Mouse (Mus musculus): ENCODE results near the gene Snn.
A peak's percentile ranks its signal among the peaks of the same experiment; 100 is the strongest.
"Not testable (repeated sequence)": the region's sequence is repeated elsewhere in the genome, so short reads cannot be mapped to it uniquely, and the experiment has no call there.

Snn gene

DNA sequence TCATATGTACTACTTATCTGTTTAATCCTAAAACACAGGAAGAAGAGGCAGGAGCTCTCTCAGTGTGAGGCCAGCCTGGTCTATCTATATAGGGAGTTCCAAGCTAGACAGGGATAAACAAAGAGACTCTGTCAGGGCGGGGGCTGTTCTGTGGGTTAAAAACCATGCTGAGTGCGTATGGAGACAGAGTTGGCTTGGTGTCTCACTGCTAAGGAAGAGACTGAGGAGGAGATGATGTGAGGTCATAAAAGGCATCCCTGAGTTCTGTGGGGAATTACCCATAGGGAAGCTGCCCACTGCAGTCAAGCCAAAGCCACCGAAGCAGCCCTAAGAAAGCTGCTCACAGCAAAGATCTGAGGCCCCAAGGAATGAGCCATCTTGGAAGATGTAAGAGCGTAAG, at the start of gene Snn:
Gene Snn, plus strand, starts transcription at position 301 of the 400 bp plus-strand sequence.
- no peak for DNase-seq (ENCODE audit: low spot score in 2 of 2)

DNA sequence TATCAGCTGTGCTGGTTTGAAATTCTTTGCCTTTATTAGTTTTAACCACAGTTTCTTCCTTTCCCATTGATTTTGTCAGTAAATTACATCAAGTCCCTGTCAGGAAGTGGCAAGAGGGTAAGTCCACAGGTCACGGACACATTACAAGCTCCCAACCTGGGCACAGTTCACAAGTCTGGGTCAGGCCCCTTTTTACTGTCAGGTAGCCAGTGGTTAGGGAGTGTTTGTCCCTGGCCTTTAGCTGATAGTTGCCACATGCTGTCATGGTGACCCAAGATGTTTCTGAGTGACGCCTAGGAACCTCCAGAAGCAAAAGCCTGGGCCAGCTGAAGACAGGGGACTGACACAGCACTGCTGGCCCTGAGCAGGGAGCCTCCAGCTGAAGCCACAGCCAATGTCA, 49.5 kb upstream of the Snn start:
- no peak for DNase-seq (ENCODE audit: low spot score in 2 of 2)

DNA sequence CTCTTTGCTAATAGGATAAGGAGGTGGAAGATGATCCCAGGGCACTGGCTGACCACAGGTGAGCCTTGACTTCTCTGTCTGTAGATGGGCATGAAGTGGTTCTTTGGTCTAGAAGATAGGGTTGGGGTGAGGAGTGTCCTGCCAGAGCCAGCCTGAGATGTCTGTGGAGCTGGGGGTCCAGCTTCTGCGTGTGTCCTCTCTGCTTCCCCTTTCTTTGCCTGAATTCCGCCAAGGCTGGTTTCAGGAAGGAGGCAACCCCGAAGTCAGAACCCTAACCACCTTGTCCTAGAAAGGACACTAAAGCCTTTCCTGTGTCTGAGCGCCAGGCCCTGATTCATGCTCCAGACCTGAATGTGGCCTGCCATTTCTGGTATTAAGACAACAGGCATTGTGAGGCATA, 48.8 kb upstream of the Snn start:
- DNase-seq (ENCODE audit: low spot score in 2 of 2) = no peak

DNA sequence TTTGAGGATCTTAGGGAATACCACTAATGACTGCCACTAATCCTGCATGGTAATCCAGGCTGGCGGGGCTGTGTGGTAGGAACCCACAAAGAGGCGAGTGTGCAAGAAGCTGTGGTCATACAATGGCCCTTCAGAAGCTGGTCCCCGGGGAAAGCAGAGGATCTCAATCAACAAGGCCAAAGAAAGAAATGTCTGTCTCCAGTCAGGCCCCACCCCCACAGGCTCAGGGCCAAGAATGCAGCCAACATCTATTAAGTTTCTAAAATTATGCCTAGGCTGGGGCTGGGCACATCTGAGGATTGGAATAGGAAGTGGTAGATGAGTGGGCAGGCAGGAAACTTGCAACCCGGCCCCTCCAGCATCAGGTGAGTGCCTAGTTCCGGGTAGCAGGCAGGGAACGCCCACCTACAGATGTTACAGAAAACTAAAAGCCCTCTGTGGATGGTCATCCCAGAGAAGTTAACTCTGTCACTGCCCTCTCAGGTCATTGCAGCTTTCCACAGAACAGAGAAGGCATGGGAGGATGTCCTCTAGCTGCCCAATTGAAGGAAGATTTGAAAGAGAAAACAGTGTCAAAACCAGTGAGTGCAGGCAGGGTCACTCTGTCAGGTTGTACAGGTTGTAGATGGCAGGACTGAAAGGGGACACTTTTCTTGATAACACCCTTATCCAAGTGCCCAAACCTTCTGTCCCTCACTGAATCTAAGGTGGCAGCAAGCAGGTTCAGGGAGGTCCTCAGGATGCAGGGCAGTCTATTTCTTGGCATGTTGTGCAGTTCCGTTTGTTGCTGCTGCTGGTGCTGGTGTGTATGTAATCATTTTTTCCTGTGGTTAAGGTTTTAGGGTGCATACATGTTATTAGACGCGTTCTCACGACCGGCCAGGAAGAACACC, 47.9 kb upstream of the Snn start:
- peak; percentile 6 to 15 for DNase-seq (ENCODE audit: low spot score in 2 of 2)

DNA sequence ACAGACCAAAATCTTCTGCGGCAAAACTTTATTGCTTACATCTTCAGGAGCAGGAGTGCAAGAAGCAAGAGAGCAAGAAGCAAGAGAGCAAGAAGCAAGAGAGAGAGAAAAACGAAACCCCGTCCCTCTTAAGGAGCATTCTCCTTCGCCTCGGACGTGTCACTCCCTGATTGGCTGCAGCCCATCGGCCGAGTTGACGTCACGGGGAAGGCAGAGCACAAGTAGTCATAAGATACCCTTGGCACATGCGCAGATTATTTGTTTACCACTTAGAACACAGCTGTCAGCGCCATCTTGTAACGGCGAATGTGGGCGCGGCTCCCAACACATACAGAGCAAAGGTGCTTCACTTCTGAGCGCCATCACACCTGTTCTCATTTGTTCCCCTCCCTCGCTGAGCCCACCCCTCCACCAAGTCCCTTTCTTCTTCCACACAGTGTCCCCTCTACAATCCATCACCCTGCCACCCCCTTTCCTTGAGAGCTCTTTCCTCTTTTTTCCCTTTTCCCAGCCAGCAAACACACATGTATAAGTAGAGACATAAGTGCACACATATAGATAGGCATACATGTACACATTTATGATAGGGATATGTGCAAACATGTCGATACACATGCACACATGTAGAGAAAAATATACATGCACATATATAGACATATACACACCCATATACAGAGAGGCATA, 47.1 kb upstream of the Snn start:
- not testable (repeated sequence) for DNase-seq (ENCODE audit: low spot score in 2 of 2)

DNA sequence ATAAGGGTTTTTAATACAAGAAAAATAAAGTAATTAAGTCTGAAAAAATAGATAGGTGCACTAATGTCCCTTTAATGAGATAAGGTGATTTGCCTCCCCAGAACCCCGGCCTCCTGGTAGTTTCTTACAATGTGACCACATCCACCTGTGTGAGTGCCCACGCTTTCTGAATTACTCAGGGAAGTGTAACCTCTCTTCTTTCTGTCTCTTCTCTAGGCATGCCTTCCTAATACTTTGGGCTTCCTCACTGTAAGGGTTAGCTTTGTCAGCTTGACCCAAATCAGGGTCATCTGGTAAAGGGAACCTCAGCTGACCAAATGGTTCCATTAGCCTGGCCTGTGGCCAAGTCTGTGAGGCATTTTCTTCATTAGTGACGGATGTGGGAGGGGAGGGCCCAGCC, 46.3 kb upstream of the Snn start:
- DNase-seq (ENCODE audit: low spot score in 2 of 2) = no peak

DNA sequence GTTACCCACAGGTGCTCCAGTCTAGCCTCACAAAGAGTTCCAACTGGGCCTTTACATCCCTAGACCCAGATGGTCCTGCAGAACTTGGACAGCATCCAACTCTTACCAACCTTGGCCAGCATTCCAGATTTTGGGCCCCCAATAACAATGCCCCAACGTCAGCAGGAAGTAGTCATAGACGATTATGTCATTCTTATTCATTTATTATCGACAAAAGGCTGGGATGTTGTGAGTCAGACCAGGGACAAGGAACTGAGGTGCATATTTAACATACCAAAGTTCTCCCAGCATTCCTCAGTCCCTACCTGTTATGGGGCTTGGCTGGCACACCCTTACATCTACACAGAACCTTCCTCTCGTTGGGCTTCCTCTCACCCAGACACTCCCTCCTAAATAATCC, 44.4 kb upstream of the Snn start:
- no peak for DNase-seq (ENCODE audit: low spot score in 2 of 2)

DNA sequence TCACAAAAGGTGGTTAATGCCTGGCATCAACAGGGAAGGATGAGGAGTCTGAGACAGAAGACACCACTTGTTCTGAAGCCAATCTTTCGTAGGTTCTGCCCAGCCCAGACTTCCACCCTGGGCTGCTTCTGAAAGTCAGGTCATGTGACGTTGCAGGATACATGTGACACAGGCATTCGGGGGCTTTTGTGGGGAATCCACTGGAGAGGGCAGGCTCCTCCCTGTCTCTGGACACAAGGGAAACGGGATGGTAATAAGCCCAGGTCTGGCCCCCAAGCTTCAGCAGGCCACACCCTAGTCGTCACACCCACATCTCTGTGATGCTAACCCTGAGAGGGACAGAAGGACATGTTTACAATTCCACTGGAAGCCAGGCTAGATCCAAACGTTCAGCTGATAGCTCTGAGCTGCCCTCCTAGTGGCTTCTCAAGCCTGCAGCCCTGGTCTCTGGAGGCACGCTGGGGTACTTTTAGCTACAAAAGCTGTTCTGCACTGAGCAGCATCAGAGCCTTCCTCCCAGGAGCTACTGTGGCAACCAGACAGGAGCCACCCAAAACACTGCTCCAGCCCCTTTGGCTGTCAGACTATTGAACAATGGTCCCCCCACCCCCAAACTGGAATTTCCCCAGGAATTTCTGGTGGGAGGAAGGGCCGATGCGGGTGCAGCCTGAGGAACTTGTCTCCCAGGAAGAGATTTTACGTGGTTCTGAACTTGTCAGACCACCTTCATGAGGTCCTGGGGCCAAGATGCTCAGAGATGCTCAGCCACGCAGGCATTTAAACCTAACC, 42.7 kb upstream of the Snn start:
- DNase-seq (ENCODE audit: low spot score in 2 of 2) = no peak

DNA sequence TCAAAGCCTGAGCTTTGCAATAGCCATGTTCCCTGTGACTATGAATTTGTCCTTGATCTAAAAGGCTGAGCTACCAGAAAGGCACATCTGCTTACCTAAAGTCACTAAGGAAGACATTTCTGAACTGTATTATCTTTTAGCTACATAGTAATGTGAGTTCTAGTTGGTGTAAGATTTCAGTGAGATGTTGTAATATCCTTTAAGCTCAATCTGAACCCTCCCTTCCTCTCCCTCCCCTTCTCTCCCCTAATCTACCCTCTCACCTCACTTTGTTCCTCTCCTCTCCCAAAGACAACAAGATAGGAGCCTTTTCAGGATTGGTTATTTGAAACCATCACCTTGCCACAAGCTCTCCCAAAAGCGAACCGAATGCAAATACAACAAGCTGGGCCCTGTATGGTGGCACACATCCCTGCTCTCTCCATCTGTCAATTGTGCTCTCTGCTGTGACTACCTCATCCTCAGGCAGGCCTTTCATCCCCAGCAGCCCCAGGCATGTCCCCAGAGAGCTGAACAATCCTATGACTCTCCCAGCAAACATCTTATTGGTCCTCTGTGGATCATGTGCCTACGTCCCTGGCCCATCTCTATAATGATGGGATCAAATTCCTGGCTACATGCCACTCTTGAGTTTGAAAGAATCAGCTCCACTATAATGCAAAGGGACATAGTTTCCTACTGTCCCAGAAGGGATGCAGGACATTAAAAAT, 39.2 kb upstream of the Snn start:
- no peak for DNase-seq (ENCODE audit: low spot score in 2 of 2)

DNA sequence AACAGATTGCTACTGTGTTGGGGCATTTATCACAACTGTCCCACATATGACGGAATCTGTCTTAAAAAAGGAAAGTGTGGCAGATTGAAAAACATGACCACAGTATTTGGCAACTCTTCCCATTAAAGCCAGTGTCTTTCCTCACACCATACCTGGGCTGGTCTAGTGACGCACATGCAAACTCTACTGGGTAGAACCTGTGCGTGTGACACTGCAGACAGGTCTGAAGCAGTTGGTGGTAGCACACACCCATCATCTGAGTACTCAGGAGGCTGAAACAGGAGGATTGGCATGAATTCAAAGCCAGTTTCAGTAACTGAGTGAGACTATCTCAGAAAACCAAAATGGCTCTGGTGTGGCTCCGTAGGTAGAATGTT, 38.6 kb upstream of the Snn start:
- no peak for DNase-seq (ENCODE audit: low spot score in 2 of 2)

DNA sequence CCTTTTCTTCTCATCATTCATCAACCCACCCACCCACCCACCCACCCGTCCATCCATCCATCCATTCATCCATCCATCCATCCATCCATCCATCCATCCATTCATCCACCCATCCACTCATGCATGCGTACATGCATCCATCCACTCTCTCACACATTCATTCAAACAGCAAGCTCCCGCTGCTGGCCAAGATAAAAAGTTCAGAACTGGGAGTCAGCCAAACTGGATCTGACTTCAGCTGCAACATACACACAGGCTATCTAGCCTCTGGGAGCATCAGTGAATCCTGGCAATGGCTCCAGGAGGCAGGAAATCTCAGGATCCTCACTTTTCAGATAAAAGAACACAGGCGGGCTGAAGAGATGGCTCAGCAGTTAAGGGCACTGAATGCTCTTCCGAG, 37.1 kb upstream of the Snn start:
- DNase-seq (ENCODE audit: low spot score in 2 of 2) = no peak

DNA sequence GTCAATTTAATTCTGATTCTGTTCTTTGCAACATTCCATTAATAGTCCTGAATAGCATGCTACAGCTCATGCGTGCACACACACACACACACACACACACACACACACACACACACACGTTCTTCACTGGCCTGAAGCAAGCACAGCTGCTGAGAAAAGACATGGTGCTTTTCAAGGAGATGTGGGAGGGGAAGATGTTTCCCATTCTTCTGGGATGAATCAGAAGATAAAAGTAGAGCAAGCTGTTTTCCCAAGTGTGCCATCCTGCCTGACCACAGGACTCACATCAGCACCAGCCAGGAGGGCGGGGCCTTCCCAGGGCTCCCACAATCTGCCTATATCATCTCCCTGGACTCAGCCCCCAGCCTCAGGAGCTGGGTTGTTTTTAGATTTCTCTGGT, 35.9 kb upstream of the Snn start:
- DNase-seq (ENCODE audit: low spot score in 2 of 2) = no peak

DNA sequence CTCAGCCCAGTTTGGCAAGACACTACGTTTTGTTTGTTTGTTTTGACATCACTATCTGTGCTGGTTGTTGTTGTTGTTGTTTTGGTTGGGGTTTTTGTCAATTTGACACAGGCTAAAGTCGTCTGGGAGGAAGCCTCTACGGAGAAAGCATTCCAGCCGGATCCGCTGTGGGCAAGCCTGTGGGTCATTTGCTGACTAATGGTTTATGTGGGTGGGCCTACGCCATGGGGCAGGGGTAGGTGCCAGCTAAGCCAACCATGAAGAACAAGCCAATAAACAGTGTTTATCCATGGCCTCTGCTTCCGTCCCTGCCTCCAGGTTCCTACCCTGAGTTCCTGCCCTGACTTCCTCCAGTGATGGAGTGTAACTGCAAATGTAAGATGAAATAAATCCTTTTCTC, 32.5 kb upstream of the Snn start:
- DNase-seq (ENCODE audit: low spot score in 2 of 2) = no peak

DNA sequence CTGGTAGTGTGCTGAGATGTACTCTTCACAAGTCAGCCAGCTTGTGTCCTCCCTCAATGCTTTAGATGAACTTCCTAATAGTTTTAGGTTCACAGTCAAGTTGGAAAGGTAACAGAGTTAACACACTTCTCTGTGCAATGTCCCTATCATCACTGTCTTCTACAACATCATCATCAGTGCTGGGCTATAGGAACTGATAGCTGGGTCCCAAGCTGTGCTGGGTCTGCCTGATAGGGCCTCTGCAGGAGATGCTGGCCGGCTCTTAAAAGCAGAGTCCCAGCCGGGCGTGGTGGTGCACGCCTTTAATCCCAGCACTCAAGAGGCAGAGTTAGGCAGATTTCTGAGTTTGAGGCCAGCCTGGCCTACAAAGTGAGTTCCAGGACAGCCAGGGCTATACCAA, 29.9 kb upstream of the Snn start:
- DNase-seq (ENCODE audit: low spot score in 2 of 2) = no peak

DNA sequence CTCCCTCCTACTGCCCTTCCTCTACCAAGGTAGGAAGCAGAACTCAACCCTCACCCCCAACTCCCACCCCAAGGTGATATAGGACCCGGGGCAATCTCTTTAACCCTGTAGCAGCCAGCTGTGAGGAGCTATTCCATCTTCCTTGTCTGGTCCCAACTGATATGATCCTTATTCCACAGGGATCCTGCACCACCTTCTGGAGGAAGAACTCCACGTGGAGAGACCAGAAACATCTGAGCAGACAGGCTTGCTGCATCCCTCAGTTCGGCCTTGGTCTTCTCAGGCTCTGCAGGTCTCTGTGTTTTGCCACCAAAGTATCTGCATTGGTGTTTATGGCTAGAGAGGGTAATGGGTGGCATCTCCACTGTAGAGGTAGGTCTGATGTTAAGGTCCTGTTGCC, 29.4 kb upstream of the Snn start:
- no peak for DNase-seq (ENCODE audit: low spot score in 2 of 2)

DNA sequence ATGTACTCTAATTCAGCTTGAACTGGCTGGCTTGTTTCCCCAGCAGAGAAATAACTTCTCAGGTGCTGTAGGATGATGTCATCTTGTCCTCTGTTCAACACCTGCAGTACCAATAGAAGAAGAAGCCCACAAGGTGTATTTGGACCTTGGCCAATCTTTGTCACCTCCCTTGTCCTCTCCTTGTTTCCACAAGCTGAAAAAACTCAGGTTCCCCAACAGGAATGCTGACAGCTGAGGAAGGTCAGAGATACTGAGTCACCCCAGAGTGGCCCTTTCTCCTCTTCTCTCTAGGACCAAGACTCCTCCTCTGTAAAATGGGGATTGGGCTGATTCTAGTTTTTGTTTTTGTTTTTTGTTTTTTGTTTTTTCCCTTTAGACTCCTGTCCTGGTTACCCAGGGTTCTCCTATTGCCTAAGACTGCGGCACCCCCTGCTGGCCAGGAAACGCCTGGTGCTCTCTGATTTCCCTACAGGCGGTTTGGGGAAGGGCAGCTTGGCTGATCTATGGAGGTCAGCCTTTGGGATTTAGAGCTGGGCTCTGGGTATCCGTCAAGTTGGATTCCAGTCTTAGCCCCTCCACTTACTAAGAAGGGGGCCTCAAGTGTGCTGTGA, 26.4 kb upstream of the Snn start:
- DNase-seq (ENCODE audit: low spot score in 2 of 2) = peak; percentile 61 to 86

DNA sequence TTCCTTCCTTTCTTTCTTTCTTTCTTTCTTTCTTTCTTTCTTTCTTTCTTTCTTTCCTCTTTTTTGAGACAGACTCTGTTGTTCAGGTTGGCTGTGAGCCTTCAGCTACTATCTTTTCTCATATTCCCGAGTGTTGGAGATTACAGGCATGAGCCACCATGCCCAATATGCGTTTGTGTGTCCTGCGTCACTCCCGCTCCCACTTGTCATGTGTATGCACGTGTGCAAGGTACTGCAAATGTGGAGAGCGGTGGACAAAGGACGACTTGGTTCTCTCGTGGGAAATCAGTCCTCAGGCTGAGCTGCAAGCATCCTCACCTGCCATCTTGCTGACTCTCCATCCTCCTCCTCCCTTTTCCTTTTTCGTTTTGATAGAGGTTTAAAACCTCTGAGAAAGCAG, 25.5 kb upstream of the Snn start:
- DNase-seq (ENCODE audit: low spot score in 2 of 2) = no peak

DNA sequence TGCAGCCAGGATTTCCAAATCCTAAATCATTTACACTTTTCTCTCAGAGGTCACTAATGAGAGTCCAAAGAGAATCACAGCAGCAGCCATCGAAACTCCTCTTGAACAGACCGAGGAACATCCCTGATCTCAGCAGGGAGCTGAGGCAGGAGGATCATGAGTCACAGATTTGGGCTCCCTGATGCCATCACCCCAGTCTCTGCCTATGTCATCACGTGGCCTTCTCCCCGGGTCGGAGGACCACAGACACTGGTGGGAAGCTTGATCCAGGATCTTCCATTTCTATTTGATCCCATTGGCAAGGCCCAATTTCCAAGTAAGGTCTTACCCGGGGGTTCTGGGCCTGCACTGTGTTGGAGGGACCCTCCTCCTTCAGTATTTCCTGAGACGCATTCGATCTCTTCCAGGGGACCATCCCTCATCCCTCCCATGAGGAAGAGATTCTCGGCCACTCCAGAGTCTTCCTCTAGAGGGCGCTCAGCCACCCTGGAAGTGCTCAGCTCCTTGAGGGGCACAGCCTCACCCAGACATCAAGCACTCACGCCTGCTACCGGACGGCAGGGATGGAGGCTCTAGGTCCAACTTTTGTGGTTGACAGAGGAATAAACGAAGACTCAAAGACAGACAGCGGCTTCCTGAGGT, 24.8 kb upstream of the Snn start:
- DNase-seq (ENCODE audit: low spot score in 2 of 2) = peak; percentile 42 to 80

DNA sequence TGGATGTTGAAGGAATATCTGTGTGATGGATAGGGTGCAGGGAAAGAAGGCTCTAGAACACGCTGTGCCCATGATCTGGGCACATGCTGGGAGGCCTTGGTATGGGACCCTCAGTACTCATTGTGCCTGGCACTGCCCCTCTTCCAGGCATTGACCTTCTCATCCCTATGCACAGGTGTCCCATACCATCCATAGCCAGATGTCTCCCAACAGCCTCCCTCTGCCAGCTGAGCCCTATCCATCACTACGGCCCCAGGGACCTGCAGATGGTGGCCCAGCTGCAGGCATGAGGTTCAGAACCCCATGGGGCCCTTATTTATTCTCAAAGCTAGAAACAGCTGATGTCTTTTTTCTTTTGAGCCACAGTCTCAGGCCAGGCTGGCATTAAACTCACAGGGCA, 20.1 kb upstream of the Snn start:
- no peak for DNase-seq (ENCODE audit: low spot score in 2 of 2)

DNA sequence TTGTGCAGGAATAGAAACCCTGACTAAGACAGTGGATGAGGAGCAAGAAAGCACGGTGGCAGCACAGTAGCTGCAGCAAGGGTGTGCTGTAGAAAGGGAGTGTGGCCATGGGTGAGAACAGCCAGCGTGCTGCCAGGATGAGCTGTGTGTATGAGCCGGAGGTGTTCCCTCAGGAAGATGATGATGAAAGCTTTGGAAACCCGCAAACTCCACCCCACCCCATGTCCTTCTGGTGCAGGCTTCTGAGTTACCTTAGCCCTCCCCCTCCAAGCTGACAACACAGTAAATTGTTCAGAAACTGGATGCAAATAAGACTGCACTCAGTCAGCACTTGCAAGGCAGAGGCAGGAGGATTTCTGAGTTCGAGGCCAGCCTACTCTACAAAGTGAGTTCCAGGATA, 17.5 kb upstream of the Snn start:
- DNase-seq (ENCODE audit: low spot score in 2 of 2) = no peak

DNA sequence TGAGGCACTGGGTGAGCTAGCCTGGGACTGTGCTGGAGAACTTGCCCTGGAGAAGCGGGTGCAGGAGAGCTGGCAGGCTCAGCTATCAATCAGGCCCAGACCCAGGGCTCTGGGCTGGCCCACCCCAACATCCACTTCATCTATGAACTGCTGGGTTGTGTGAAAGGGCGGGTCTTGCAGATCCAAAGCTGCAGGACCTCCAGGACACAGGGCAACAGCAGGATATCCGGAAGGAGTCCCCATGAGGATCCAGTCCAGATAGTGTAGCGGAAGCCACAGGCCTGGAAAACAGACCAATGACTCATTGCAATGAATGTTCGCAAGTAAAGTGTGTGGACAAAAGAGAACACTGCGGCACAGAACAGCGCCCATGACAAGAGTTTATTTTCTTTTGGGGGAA, 14.3 kb upstream of the Snn start:
- no peak for DNase-seq (ENCODE audit: low spot score in 2 of 2)
